Mouse (Mus musculus) neural tube, embryonic 12.5 days (tissue): Measurements from ENCODE around the gene Atp6v1c2. TPM values are rescaled to one million over a fixed set of nuclear protein-coding genes. Genes with fewer than 3 reads are reported as not detected.
A peak's percentile ranks its signal among the peaks of the same experiment; 100 is the strongest.

ENCODE experiments used
- ATAC-seq: fragments of 200-750 bp; cut with Nextera tagmentation; 2 replicates; pipeline ENCODE4 v1.8.0; 2017; ENCODE audit warnings: low read depth, mild to moderate bottlenecking, moderate TSS enrichment, moderate library complexity; ENCODE audit not compliant: low FRiP score
- H3K27ac ChIP-seq: fragments of 300-500 bp; sonication (generic); 2 replicates; pipeline ENCODE4 v1.5.1; 2016
- H3K27me3 ChIP-seq: fragments of 300-500 bp; sonication (generic); replicated peaks from 2 replicates; pipeline ENCODE4 v1.6.1; 2016; ENCODE audit warnings: mild to moderate bottlenecking
- H3K36me3 ChIP-seq: fragments of 300-500 bp; sonication (generic); 2 replicates; pipeline ENCODE4 v1.6.1; 2016; ENCODE audit warnings: mild to moderate bottlenecking
- H3K4me1 ChIP-seq: fragments of 300-500 bp; sonication (generic); 2 replicates; pipeline ENCODE4 v1.6.1; 2016
- H3K4me2 ChIP-seq: fragments of 300-500 bp; sonication (generic); replicated peaks from 2 replicates; pipeline ENCODE4 v1.6.1; 2016; ENCODE audit warnings: mild to moderate bottlenecking
- H3K4me3 ChIP-seq: fragments of 300-500 bp; sonication (generic); 2 replicates; pipeline ENCODE4 v1.5.1; 2016
- H3K9ac ChIP-seq: fragments of 300-500 bp; sonication (generic); 2 replicates; pipeline ENCODE4 v1.6.1; 2016; ENCODE audit warnings: mild to moderate bottlenecking
- H3K9me3 ChIP-seq: fragments of 300-500 bp; sonication (generic); 2 replicates; pipeline ENCODE4 v1.6.1; 2016; ENCODE audit warnings: mild to moderate bottlenecking
- WGBS: fragments of 180-500 bp; shearing (Covaris S2); methylation state at CpG from one replicate; pipeline ENCODE4 v1.1.7; 2016; 5-methylcytosine and 5-hydroxymethylcytosine counted together
- microRNA-seq: library from miRNA; unstranded; fragments of <30 nt; microRNA quantifications from one replicate; pipeline ENCODE4, GENCODE M21; 2017
- polyA plus RNA-seq: library from polyadenylated mRNA; unstranded; fragments of >200 nt; fragmentation: Nextera tagmentation; extraction: Ambion mirVana; gene quantifications from 2 replicates; pipeline ENCODE4 v1.2.1, GENCODE M21; 2016

The Atp6v1c2 gene
- polyA plus RNA-seq, 1 experiment from 2014 or later, result 0.37 TPM

DNA sequence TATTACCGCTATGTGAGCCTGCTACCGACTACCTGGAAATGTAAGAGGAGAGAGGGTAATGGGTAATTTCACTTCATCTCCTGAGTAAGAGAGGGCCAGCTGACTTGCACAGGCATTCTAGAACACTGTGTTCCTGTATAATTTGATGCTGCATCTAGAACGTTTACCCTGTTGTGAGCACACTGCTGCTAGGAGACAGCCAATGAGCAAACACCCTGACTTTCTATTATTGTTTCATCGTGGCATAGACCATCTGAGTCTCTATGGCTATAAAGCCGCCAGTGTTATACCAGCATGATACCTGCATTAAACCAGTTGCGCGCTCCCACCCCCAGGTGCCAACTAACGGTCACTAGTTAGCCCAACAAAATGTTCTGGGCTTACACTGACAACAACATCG is 87.5 kb downstream of the Atp6v1c2 start:
- WGBS, result 92% methylated on average over 9 of the region's 9 CpGs
- no peak overlapping the region for H3K27ac ChIP-seq
- H3K4me3 ChIP-seq, result no peak overlapping the region
- no peak overlapping the region for H3K4me2 ChIP-seq
- no peak overlapping the region for H3K9ac ChIP-seq
- ATAC-seq, result no peak
- H3K4me1 ChIP-seq, result no peaks in the 10 kb centered on the region
- H3K36me3 ChIP-seq, result no peaks in the 10 kb centered on the region
- no peaks in the 10 kb centered on the region for H3K9me3 ChIP-seq
- no peaks in the 10 kb centered on the region for H3K27me3 ChIP-seq

DNA sequence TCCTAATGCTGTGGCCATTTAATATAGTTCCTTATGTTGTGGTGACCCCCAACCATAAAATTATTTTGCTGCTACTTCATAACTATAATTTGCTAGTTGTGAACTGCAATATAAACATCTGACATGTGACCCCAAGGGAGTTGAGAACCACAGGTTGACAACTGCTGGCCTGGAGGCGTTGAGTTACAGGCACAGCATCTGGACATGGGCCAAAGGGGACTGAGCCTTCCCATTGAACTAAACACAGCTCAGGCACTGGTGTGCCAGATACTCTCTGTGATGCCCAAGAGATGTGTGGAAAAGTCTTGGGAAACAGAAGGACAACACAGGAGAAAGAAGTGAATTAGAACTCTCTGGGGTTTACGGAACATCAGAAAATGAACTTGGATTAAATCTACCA is 88.1 kb downstream of the Atp6v1c2 start:
- H3K27me3 ChIP-seq, result no peaks in the 10 kb centered on the region
- no peak for ATAC-seq
- H3K4me2 ChIP-seq, result no peak overlapping the region
- H3K9me3 ChIP-seq, result no peaks in the 10 kb centered on the region
- H3K4me1 ChIP-seq, result no peaks in the 10 kb centered on the region
- H3K9ac ChIP-seq, result no peak overlapping the region
- 83% methylated on average over 2 of the region's 2 CpGs for WGBS
- H3K4me3 ChIP-seq, result no peak overlapping the region
- no peaks in the 10 kb centered on the region for H3K36me3 ChIP-seq
- no peak overlapping the region for H3K27ac ChIP-seq

GRCm38 (mm10) chr12:17239428-17239688 is 89.8 kb downstream of the Atp6v1c2 start:
- Histone ChIP-seq H3K27ac (no peak overlapping the region), H3K4me1 (no peaks in the 10 kb centered on the region), H3K4me3 (no peak overlapping the region), H3K9me3 (no peaks in the 10 kb centered on the region), H3K27me3 (no peaks in the 10 kb centered on the region), H3K9ac (no peak overlapping the region), H3K36me3 (no peaks in the 10 kb centered on the region), H3K4me2 (no peak overlapping the region)
- no peak for ATAC-seq

- H3K4me3 ChIP-seq, result no peak overlapping the region
- no peaks in the 10 kb centered on the region for H3K4me1 ChIP-seq
- H3K9ac ChIP-seq, result no peak overlapping the region
- ATAC-seq, result no peak
- no peaks in the 10 kb centered on the region for H3K27me3 ChIP-seq
- H3K9me3 ChIP-seq, result no peaks in the 10 kb centered on the region
- H3K36me3 ChIP-seq, result no peaks in the 10 kb centered on the region
- no peak overlapping the region for H3K4me2 ChIP-seq
- 55% methylated on average over 12 of the region's 12 CpGs for WGBS
- H3K27ac ChIP-seq, result no peak overlapping the region
Observed at GRCm38 (mm10) chr12:17238588-17239427, 90.4 kb downstream of the Atp6v1c2 start.

GRCm38 (mm10) chr12:17235535-17236313 is 93.4 kb downstream of the Atp6v1c2 start:
- Histone ChIP-seq H3K4me1 (no peaks in the 10 kb centered on the region), H3K4me2 (no peak overlapping the region), H3K9ac (no peak overlapping the region), H3K36me3 (no peaks in the 10 kb centered on the region), H3K27me3 (no peaks in the 10 kb centered on the region), H3K4me3 (no peak overlapping the region), H3K9me3 (no peaks in the 10 kb centered on the region), H3K27ac (no peak overlapping the region)
- 50% methylated on average over 11 of the region's 11 CpGs for WGBS
- 0 out of 2 replicates have a peak, but pooled peaks have one; percentile 21 for ATAC-seq

Small RNAs within 50 kb of the gene (microRNA-seq; reads per million reads assigned to microRNA genes)
- gene Mir3066, result 15.7 reads per million, percentile 27 among the genes with 10 or more reads in this experiment

Other genes with a start within 250 kb of the Atp6v1c2 start
- 1.3 and 1.7 TPM in 2 replicates for gene Kcnf1, start 152.5 kb downstream of the Atp6v1c2 start, polyA plus RNA-seq
- gene Pdia6, start 62.8 kb downstream of the Atp6v1c2 start, polyA plus RNA-seq, result 456 and 462 TPM in 2 replicates
- 28.6 and 29.9 TPM in 2 replicates for gene Nol10, start 19.1 kb upstream of the Atp6v1c2 start, polyA plus RNA-seq
- 221 and 229 TPM in 2 replicates for gene Odc1, start 215.4 kb upstream of the Atp6v1c2 start, polyA plus RNA-seq